Comparison of ENCODE assay signal across 12 mouse cellular contexts in genomic region chr6:30180321-30180720, GRCm38 (mm10).
"Had no signal": no experiment of that assay in that cellular context is flagged by ENCODE, and none has a peak within 500 bp of the region (broad histone marks: within the 10 kb centered on the region; RNA-seq: fewer than 3 reads in every experiment).

No protein-coding gene starts in this region.

- H3K9ac ChIP-seq: limb, embryonic 12.5 days; liver, embryonic 15.5 days had no signal

- H3K27ac ChIP-seq: layer of hippocampus, adult 2 months; limb, embryonic 12.5 days; liver, embryonic 15.5 days; stomach, postnatal 0 days had no signal

- H3K4me2 ChIP-seq: liver, embryonic 15.5 days; midbrain, embryonic 11.5 days had no signal

- DNase-seq: kidney, postnatal 36 days; liver; lung, adult 2 months; lung, postnatal 36 days; right cerebral cortex, postnatal 25 days; thymus, postnatal 4 days had no signal

- ATAC-seq: lung, postnatal 0 days had no signal

- H3K36me3 ChIP-seq: limb, embryonic 12.5 days; liver, embryonic 15.5 days had no signal

- H3K4me3 ChIP-seq: layer of hippocampus, adult 2 months; limb, embryonic 12.5 days; liver, embryonic 15.5 days had no signal

- H3K9me3 ChIP-seq: liver, embryonic 15.5 days had no signal
